Mouse (Mus musculus) adrenal gland, postnatal 25 days (tissue): ENCODE results near the gene Actrt3. TPM values are rescaled to one million over a fixed set of nuclear protein-coding genes. Genes with fewer than 3 reads are reported as not detected.

Source experiments
- DNase-seq: peaks from one replicate; pipeline ENCODE4 v3.0.0; 2021; ENCODE audit warnings: mixed read lengths
- long read RNA-seq: library from polyadenylated mRNA; stranded (forward); transcript quantifications from one replicate; pipeline ENCODE4 v2.0.0, GENCODE M21; 2021
- total RNA-seq: library from RNA; stranded (reverse); gene quantifications from 2 replicates; pipeline ENCODE4 v1.2.3, GENCODE M21; 2021

The Actrt3 gene
- not detected in 2 replicates for total RNA-seq
- long read RNA-seq: 0 reads

- peak; percentile 20 for DNase-seq
Observed at GRCm38 (mm10) chr3:30599711-30600545, at the start of gene Actrt3. Actrt3 (minus strand) TSS chr3:30599939.

GRCm38 (mm10) chr3:30648466-30648865 is 48.7 kb upstream of the Actrt3 start:
- DNase-seq: no peak

- DNase-seq: peak; percentile 21
Observed at GRCm38 (mm10) chr3:30647440-30648090, 47.8 kb upstream of the Actrt3 start, which contains the start of gene Lrrc34. Lrrc34 (minus strand) TSS chr3:30647869.

DNA sequence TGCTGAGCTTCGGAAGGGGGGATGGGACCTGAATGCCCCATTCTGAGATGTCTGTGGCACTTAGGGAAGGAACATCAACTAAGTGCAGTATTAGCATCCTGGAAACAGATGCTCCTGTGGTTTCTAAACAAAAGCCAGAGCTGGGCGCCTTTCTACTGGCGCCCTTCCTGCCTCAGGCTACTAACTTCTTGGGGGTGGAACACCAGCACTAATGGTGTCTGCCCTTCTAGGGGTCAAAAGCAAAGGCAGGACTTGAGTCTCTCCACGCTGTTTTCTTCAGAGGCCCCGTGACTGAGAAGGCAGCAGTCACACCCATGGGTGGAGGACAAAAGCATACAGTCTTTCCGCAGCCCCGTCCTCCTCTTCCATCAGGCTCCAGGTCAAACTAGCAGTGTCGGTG is 47.0 kb upstream of the Actrt3 start:
- DNase-seq: no peak

DNA sequence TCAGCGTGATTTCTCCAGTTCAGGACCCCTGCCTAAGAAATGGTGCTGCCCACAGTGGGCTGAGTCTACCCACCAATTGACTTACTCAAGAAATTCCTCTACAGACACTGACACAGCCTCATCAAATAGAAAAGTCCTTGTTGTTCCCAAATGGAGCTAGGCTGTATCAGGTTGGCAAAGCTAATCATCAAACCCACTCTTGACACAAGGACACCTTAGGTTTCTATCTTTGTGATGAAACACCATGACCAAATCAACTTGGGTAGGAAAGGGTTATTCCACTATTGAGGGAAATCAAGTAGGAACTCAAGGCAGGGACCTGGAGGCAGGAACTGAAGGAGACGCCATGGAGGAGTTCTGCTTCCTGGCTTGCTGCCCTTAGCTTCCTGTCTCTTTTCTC is 44.5 kb upstream of the Actrt3 start, which contains the start of gene Lrriq4:
TSS of gene Lrriq4 (plus strand) at position 301 of the 400 bp plus-strand sequence.
- DNase-seq: no peak

DNA sequence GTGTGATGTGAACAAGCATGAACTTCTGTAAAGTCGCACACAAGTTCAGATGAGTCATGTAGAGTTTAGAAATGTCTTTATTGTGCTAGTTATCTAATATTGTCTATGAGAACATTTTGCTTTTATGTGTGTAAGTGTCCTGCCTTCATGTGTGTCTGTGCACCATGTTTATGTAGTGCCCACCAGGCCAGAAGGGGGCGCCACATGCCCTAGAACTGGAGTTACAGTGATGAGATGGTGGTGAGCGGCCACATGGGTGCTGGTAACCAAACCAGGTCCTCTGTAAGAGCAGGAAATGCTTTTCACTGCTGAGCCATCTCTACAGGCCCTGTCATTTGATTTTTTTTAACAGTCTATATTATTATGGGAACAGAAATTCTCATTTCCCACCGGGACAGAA is 35.9 kb upstream of the Actrt3 start:
- no peak for DNase-seq

DNA sequence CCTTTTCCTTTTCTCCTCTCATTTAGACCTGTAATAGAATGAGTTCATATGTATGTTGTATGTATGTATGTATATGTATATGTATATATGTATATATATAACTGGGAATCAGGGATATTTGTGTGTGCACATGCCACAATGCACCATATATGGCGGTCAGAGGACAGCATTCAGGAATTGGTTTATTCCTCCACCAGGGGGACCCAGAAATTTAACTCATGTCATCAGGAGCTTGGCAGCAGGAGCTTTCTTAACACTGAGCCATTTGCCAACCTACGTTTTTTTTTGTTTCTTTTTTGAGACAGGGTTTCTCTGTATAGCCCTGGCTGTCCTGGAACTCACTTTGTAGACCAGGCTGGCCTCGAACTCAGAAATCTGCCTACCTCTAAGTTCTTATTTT is 33.9 kb upstream of the Actrt3 start:
- DNase-seq: no peak

DNA sequence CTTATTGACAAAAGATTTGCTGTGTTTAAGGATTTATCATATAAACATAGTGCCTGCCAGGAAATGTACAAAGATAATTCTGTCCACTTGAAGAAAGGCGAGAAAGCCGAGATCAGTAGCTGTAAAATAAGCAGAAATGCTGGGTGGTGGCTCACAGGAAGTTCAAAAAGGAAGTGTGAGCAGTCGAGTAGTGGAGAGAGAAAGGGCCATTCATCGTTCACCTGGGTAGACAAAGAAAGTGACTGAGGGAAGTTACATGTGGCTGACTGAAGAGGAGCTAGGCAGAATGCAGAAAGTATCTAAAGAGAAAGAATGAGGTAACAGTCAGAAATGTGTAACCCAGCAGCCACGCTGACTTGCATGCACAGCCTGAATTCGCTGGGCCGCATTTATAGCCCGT is 20.4 kb upstream of the Actrt3 start:
- no peak for DNase-seq

GRCm38 (mm10) chr3:30610930-30611329 is 11.2 kb upstream of the Actrt3 start:
- DNase-seq: no peak

GRCm38 (mm10) chr3:30608999-30609398 is 9.3 kb upstream of the Actrt3 start:
- DNase-seq: no peak

DNA sequence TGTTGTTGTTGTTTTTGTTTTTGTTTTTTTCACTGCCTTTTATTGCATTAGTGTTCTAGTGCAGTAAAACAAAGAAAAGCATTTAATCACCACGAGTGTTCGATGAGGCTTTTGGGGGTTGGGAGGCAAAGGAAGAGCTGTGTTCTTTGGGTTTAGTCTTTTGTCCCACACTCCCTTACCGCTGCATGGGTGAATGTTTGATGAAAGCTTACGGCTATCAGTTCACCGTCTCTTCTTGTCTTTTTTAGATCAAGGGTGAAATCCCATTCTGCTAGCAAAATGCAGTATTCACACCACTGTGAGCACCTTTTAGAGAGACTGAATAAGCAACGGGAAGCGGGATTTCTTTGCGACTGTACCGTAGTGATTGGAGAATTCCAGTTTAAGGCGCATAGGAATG is 3.5 kb upstream of the Actrt3 start:
- DNase-seq: no peak

DNA sequence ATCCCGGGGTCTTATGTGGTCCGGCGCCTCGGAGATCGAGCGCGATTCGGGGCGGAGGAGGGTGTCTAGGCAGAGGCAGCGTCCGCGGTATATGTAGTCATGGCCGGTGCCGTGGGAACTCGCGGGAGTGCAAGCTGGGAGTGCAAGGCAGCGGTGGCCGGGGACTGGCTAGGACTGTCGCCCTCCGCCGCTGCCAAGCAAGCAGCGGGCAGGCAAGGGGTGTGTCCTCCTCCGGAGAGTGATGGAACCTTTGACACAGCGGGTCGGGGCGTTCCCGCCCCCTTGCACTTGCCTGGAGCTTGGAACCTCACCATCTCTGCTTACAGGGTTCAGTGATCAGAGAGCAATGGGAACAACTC is 3.0 kb upstream of the Actrt3 start:
- DNase-seq: peak; percentile 61

- DNase-seq: peak; percentile 91
Observed at GRCm38 (mm10) chr3:30602065-30602739, 2.5 kb upstream of the Actrt3 start, which contains the start of gene Mynn. Mynn (plus strand) TSS chr3:30602065.

- DNase-seq: no peak
Observed at GRCm38 (mm10) chr3:30601610-30602064, 1.9 kb upstream of the Actrt3 start.

- peak; percentile 82 for DNase-seq
Observed at GRCm38 (mm10) chr3:30601175-30601574, 1.4 kb upstream of the Actrt3 start.

DNA sequence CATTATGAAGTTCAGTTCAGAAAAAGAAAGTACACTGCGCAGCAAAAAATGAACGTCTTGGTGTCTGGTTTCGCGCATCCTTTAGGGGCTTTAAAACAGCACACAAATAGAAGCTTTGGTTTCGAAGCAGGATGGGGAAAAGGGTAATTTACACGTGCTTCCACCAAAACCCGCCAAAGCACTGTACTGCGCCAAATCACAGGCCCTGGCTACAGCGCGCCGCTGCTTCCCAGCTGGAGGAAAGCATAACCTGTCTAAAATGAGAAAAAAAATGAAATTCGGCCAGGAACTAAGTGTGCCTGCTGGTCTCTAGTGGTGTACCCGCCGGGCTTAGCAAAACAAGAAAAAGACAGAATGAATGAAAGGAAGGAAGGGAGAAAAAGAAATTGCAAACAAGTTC is 978 bp upstream of the Actrt3 start:
- DNase-seq: peak; percentile 16

DNA sequence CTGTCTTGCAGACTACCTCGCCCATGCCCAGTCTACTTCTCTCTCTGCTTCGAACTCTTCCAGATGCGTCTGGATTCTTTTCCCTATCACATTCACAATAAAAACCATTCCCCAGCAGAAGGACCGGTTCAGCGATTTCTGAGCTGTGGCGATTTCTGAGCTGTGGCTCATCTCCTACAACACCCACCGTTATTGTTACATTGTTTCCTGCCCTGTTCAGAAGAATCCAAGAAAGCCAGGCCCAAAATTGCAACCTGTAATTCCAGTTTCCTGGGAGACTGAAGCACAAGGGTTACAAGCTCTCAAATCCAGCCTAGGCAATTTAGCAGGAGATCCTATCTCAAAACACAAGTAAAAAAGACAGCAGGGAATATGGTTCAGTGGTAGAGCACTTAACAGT is 2.5 kb downstream of the Actrt3 start:
- DNase-seq: no peak

DNA sequence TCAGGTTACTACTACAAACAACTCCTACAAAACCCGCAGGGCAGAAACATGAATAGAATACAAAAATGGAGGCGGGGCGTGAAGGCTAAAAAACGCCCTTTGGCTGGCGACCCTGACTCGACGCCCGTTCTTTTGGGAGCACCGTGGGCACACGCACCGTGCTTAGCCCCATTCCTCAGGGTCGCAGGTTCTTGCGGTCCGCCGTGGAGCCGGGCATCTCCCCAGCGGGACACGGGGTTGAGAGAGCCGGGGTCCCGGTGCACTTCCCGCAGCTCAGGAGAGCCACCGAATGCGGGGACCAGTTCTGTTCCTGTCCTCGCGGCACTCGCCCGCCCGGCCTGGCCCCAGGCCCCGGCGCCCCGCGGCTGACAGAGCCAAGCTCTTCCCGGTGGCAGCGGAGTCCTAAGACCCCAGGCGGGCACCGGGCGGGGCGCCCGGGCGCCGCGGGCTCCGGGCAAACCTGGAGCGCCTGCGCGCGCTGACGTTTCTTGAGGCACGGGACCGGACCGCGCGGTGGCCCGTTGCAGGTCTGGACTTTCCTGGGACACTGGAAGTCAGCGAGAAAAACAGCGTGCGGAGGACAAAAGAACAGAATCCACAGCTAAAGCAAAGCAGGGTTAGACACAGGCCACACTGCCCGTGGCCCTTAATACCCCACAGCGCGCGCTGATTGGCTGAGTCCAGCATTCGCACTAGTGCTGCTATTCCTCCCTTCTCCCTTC is 4.5 kb downstream of the Actrt3 start:
- peak; percentile 59 for DNase-seq

- DNase-seq: no peak
Observed at GRCm38 (mm10) chr3:30593719-30594485, 5.8 kb downstream of the Actrt3 start.

- no peak for DNase-seq
Observed at GRCm38 (mm10) chr3:30592418-30592853, 7.3 kb downstream of the Actrt3 start.

- DNase-seq: no peak
Observed at GRCm38 (mm10) chr3:30588865-30589264, 10.9 kb downstream of the Actrt3 start.
